Mouse (Mus musculus) megakaryocyte, embryonic 14.5 days (primary cell): ENCODE measurements around the gene Ocm.

ENCODE experiments used
- FLI1 ChIP-seq: IDR thresholded peaks from 2 replicates; pipeline ENCODE4 v1.6.1; 2012; ENCODE audit warnings: low read length, inconsistent platforms, mixed read lengths
- GATA1 ChIP-seq: IDR thresholded peaks from 3 replicates; pipeline ENCODE4 v1.6.1; 2012; ENCODE audit warnings: mixed read lengths, low read length, inconsistent platforms, borderline replicate concordance

DNA sequence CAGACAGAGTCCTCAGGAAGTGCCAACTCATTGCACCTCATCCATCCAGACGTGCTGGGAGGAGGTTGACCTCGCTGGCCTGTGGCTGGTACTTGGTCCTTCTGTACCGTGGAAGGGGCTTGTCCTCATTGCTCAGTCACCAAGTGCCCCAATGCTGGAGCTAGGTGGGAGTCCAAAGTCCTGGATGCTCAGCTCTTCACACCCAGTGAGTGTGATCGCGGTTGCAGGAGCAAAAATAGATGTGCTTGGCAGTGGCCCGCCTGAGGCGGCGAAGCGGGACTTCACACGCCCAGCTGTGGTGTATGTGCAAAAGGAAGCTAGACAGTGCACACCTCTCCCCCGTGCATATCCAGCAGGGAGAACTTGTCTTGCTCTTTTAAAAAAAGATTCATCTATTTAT, 16.7 kb upstream of the Ocm start:
- TF ChIP-seq GATA1 = no peak
- TF ChIP-seq FLI1 = no peak
